Comparison of ENCODE assay signal across 8 mouse cellular contexts in genomic region chr12:86802005-86802671, GRCm38 (mm10).
DNase-seq lines count a peak whose midpoint lies in the region; ATAC-seq and TF ChIP-seq lines count a peak whose summit lies in the region.

No protein-coding gene starts in this region.

- H3K9me3 ChIP-seq in heart, postnatal 0 days (replicated peaks; ENCODE audit: control insufficient read depth, low read length), result no peaks in the 10 kb centered on the region

- peak; percentile 18; the same call in 1 of the 2 replicates for ATAC-seq in heart, postnatal 0 days (ENCODE audit: insufficient read depth, low read depth)

- H3K4me2 ChIP-seq in heart, postnatal 0 days (ENCODE audit: low read depth, low read length), result peak overlapping the region; percentile 51

- peaks cover 14% of the 10 kb centered on the region for H3K4me1 ChIP-seq in embryonic fibroblast, embryonic 13.5 days (ENCODE audit: control insufficient read depth, insufficient read depth, low read length)
- peaks cover 56% of the 10 kb centered on the region for H3K4me1 ChIP-seq in heart, postnatal 0 days (ENCODE audit: control insufficient read depth, insufficient read depth)

- no peak for TF ChIP-seq EP300 in heart, postnatal 0 days (IDR thresholded peaks at IDR 0.05; ENCODE audit: low read depth)

- no peaks in the 10 kb centered on the region for H3K27me3 ChIP-seq in heart, postnatal 0 days (ENCODE audit: control insufficient read depth, insufficient read depth, low read length)

- H3K36me3 ChIP-seq in heart, postnatal 0 days (replicated peaks; ENCODE audit: control insufficient read depth, insufficient read depth, low read length), result no peaks in the 10 kb centered on the region

- peak; percentile 52 for TF ChIP-seq POLR2A in embryonic fibroblast, embryonic 13.5 days (IDR thresholded peaks at IDR 0.05; ENCODE audit: low read depth, low read length)

- no peak for TF ChIP-seq CTCF in embryonic fibroblast, embryonic 13.5 days (IDR thresholded peaks at IDR 0.05; ENCODE audit: borderline replicate concordance, insufficient read depth, low read length)
- no peak for TF ChIP-seq CTCF in heart, postnatal 0 days (IDR thresholded peaks at IDR 0.05; ENCODE audit: low read depth)

- H3K4me3 ChIP-seq in embryonic fibroblast, embryonic 13.5 days (ENCODE audit: insufficient read depth, low read length), result no peak overlapping the region
- H3K4me3 ChIP-seq in heart, postnatal 0 days (ENCODE audit: low read depth, low read length), result 0 out of 2 replicates have a peak overlapping the region, but pooled peaks have one; percentile 2

- H3K9ac ChIP-seq in heart, postnatal 0 days (replicated peaks; ENCODE audit: low read depth, low read length), result peak overlapping the region; percentile 24

- WGBS in heart, postnatal 0 days, result 3% methylated on average over 17 of the region's 17 CpGs

- DNase-seq in cerebellum, adult 8-10 months, result peak; percentile 67
- DNase-seq in cerebellum, postnatal 4 days (ENCODE audit: low spot score in 2 of 2), result no peak
- peak; percentile 32 for DNase-seq in T-cell, adult 2 months (ENCODE audit: low spot score)
- DNase-seq in heart, postnatal 0 days (ENCODE audit: low spot score), result peak; percentile 83
- DNase-seq in kidney, postnatal 14 days, result peak; percentile 87
- DNase-seq in lung, postnatal 4 days, result peak; percentile 67 to 83
- peak; percentile 69 for DNase-seq in testis, postnatal 10 days (ENCODE audit: low spot score)

- peak overlapping the region; percentile 98 for H3K27ac ChIP-seq in embryonic fibroblast, embryonic 13.5 days (ENCODE audit: insufficient read depth, low read length)
- peak overlapping the region; percentile 98 for H3K27ac ChIP-seq in heart, postnatal 0 days (ENCODE audit: low read depth)

Comparison
In these comparisons a context has a peak if more than half of its experiments do, and no peak if none do; other contexts are left out.
1. DNase-seq: peak in cerebellum, adult 8-10 months (single experiment), T-cell, adult 2 months (single experiment), heart, postnatal 0 days (single experiment), kidney, postnatal 14 days (single experiment), lung, postnatal 4 days (2 of 2) and testis, postnatal 10 days (single experiment); none in cerebellum, postnatal 4 days (0 of 2).